Mouse (Mus musculus) retina, postnatal 1 day (tissue): ENCODE data around the gene Abca8b.
A peak's percentile ranks its signal among the peaks of the same experiment; 100 is the strongest.
"Not testable (repeated sequence)": the region's sequence is repeated elsewhere in the genome, so short reads cannot be mapped to it uniquely, and the experiment has no call there.

Experiments
- DNase-seq: peaks from one replicate; pipeline ENCODE4 v3.0.0-alpha.2; 2012

The Abca8b gene

DNA sequence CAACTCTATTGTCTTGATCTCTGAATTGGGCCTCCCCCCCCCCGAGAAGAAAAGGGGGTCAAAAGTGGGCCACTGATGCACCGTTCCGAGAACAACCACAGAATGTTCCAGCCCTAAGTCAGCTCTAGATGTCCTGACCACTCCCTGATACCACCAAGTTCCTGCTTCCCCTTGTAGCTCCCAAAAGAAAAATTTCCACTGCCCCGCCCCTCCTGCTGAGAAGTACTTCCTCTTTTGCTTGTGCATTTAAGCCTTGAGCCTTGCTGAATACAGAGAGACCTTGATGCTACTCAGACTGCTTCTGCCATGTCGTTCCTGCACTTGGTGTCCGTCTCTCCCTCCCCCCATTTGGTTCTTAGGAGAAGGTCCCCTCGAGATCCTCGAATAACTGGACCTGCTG lies 82.5 kb downstream of the Abca8b start:
- not testable (repeated sequence) for DNase-seq

DNA sequence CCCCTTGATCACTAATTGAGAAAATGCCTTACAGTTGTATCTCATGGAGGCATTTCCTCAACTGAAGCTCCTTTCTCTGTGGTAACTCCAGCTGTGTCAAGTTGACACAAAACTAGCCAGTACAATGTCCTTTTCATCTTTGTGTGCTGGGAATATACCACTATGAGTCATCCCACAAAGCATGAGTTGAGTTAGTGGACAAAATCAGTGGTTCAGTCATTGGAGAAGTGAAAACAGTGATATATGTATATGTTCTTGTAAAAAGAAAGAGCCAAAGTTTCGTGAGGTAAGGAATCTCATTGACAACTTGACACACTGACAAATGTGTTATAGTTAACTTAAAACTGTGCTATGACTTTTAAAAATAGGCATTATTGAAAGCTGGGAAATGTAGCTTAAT lies 83.5 kb downstream of the Abca8b start:
- not testable (repeated sequence) for DNase-seq

DNA sequence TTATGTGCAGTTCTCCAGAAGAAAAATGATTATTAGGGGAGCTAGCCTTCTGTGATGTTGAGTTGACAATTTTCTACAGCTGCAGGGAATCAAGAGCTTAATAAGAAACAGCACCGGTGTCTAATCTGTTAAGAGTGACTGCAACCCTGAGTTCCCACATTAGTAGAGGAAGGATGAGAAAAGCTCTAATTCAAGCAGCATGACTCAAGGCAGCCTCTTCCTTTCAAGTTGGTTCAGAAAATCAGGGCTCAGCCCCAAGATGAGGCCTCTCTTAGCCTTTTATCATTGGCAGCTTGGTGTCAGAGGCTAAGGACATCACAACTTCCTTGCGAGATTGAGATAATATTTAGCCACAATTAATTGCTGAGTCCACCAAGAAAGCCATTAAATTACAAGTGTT lies 85.8 kb downstream of the Abca8b start:
- DNase-seq = no peak

DNA sequence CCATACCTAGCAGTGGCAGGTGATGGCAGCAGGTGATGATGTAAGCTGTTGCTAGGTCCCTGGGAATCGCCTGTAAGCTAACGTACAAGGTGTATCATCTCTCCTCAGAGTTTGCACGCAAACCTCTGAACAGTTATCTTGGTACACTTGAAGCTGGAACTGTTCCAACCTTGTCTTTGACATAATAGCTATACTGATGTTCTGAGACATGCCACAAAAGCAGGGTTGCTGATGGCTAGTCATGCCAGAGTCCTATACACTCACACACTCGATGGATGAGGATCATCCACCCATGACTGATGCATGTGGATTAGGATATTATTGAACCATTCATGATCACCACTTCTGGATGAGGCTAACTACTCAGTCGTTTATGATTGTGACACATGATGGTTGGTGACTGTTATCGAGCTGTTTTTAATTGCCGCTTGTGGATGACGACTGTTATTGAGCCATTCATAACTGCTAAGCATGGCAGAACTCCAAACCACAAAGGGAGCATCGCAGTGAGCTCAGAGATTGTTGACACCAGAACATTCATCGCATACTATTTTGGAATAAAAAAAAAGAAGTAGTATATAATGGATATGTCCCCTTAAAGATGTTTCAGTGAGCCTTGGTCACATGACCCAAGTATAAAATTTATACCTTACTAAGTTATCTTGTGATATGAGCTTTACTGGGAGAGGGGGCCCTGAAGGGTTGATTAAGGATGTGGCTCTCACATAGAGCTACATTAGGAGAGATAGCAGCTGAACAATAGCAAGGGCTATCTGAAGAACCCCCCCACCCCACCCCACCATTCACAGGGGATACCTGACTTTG lies 87.2 kb downstream of the Abca8b start:
- no peak for DNase-seq

DNA sequence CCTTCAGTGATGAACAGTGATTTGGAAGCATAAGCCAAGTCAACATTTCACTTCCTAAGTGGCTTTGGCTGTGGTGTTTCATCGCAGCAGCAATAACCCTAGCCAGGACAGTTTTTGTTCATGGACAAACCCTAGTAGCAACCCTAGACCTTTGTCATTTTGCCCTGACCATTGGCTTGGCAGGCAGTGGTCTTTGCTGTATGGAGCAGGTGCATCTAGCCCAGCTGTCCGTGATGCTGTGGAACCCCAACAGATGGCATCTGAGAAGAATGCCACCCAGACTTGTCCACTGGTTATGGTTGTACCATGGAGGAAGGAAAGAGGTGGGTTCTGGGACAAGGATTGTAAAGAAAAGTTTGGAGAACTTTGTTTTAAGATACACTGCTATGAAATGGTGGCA lies 88.1 kb downstream of the Abca8b start:
- no peak for DNase-seq

DNA sequence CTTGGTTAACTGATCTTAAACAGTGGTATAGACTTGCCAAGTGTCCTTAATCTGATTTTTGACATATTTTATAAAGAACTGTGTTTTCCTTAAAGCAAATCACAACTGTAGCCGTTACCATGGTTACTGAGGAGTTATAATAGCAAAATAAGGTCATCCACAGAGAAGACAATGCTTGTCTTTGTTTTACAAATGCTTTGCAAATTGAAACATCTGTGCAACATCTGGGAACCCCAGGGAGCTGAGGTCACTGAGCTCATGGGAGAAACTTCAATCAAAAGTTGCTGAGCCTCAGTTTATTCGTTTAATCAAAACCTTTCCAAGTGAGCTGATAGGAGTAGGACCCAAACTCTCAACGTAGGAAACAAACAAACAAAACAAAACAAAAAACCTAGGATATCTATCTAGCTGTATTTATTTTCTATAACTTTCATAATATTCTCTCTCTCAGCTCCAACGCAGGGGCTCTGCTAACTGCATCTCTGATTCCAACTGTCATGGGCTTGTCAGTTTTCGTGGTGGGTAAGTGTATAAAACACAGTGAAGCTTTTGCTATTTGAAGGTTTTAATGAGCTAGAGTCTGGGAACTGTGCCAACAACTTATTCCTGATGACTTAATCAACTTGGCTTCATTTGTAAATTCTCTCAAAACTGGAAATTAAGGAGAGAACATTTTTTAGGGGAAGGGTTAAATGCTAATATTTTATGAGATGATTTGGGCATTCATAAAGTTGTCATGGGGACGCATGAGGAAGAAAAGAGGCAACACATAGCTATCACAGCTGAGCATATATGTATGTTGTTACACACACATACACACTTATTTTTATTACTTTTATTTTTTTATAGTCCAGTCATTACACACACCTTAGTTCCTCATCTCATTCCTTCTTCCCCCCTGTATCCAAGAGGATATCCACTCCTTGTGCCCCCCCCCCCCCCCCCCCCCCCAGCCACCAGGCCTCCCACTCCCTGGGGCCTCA lies 92.7 kb downstream of the Abca8b start:
- peak; percentile 90 for DNase-seq

DNA sequence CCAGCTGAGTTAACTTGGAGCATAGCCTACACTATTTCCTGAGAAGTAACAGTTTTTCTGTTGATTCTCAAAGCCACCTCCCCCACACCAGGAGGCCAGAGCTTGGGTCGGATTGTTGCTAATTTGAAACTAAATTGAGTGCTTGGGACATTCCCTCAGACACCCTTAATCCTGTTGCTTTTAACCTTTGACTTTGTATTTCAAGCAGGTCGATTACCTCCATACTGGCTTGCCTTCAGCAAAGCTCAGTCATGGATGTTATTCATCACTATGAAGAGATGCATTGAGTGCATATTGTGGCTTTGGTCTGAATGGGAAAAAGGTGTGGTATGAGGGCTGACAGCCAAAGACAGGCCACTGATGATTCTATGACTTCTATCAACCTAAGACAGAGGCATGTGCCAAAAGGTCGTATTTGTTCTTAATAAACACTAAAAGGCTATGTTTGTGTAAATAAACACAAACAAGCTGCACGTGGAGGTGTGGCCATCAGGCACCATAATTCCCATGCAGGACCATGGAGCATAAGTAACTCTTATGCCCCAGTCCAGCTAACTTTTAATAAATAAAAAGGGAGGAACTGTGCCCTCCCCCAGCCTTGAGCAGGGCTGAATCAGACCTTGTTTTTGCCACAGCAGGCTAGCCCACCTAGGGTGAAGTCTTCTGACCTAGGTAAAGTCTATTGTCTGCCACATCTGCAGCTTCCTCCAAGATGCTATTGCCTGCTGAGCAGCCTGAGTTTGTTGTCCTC lies 95.0 kb downstream of the Abca8b start:
- DNase-seq = no peak

DNA sequence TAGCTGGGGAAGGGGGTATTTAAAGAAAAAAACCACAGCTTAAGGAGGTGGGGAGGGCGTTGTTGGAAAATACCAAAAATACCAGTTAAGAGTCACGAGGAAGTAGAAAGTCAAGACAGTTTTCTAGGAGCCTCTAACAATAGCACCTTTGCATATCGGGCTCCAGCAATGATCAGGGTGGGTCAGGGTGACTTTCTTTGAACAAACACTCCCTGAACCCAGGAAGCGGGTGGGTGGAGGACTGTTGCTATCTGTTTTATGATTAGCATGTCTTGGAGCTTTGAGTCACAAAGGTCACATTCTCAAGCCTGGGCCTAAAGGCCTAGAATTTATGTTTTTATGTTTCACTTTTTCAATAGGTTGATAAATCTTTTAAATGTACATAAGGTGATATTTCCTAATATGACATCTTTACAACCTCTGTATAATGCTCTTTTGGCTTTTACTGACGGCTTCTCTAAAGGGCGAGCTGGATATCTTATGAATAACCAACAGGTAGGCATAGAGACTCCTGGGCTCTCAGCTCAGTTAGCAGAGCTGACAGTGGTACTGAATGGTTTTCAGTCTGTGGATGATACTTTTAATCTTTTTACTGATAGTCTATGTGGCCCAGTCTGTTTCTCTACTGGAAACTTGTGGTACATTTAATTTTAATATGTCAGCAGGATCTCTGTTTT lies 96.7 kb downstream of the Abca8b start:
- DNase-seq = no peak

DNA sequence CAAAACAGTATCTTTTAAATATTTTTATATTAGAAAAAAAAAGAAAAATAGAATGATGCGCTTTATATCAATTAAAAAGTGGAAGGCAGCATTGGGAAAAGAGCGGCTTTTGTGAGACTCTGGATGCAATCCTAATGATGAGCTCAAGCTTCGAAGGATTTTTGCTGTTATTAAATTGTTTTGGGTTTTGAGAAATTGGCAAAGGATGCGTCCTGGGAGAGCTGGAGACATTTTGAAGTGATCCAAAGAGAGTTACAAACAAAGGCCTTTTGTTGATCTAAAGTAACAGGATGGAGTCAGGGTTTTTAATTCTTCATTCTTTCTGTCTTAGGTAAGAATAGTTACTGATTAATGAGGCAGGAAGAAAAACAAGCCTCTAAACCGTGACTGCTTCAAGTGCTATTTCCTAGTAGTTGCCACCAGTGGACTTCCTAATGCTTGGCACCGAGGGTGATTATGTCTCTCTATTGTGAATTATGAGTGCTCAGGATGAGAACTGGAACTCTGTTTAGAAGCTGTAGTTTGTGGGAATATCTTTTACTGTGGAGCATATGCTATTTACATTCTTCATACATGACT lies 99.6 kb downstream of the Abca8b start:
- DNase-seq = no peak

DNA sequence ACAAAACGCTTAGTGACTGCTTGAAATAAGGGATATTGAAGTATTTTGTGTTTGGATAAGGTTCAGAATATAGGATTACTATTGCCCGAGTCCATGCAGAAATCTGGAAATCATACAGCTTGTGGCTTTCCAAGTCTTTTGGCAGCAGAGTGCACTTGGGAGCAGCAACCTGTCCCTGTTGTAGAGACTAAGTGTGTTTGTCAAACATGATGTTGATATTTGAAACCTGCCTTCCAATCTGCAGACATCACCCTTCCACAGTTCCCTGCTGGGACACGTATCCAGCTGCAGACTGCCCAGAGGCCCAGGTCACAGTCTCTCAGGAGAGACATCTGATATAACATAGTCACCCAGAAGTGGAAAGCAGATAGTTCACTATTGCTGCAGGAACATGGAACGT lies 100.1 kb downstream of the Abca8b start:
- DNase-seq = no peak

DNA sequence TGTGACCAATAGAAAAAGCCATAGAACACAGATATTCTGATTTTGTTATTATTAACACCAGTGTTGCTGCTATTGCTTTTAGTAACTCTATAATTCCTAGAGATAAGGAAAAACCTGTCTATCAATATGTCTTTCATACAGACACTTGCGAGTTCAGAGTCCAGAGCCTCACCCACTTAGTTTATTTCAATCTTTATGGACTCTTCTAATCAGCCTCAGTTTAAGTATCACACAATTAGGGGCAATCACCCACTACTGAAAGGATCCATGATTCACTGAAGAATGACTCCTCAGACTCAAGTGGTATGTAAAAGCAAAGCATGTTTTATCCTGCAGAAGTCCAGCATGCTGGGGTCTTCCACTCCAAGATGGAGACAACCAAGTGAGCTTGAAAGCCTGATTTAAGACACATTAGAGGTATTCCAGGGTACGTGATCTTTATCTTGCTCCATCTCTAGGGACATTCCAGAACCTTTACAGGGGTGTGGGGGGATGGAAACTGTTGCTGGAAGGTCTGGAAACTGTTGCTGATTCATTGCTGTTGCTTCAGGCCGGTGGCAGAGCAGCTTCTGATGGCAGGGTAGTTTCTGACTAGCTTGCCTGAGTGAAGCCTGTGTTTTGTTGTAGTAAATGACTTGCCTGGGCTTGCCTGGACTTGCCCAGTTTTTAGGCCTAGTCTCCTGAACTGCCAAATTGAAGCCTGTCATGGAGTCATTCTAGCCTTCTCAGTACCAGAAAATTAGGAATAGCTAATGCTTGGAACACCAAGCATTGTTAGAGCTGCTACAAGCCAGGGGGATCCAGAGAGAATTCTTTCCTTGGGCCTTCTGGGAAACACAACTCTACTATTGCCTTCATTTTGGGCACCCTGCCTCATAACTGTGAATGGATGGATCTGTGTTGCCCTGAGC lies 101.5 kb downstream of the Abca8b start:
- no peak for DNase-seq

DNA sequence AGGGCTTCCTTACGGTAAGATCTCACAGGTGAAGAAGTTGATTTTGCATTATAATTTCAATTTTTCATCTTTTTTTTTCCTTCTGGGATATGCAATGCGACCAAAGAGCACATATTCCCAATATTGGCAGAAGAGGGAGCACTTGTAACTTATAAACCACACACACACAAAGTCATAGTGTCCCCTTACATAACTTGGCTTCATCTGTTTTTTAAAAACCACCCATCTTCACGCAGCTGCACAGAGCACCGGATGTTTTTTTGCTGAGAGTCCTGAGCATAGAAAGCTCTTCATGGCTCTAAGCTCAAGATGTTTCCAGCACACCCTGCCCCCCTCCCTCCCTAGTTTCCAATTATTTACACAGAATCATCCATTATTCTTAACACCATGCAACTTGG lies 103.7 kb downstream of the Abca8b start:
- DNase-seq = no peak

DNA sequence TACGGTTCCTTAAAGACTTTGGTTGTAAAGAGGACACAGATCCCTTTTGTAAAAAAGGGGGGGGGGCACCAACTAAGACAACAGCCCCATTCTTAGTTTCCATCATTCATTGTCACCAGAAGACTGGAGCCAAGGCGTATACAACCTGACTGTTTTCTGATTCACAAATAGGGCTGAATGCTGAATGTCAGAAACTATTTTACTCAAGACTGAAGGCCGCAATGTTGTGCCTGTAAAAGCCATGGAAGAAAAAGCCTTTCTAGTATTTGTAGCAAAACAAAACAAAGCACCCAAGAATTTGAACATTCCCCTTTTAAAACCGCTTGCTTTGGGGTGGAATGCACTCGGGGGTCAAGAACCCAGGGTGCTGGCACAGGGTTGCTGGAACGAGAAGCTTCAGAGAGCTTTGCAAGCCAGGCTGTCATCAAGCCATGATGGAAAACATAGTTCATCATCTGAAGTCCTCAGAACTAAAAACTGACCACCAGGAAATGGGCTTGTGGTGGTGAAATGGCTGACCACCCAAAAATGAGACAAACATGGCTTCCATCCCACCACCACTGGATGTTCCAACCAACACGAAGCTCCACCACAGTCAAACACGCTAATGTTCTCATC lies 104.2 kb downstream of the Abca8b start:
- DNase-seq = no peak

DNA sequence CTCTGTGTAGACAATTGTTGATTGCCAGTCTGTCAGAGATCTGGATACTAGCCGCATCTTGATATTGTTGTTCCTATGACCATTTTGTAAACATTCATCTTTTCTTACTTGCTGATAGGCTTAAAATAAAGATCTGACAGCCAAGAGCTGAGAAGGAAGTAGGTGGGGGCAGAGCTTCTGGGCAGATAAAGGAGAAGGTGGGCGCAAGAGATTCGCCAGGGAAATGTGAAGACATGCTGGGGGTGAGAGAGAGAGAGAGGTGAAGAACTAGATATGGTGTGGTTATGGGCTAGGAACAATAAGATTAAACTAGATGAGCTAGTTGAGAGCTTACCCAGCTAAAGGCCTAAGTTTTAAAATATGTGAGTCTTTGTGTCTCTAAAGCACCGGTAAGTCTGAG lies 106.0 kb downstream of the Abca8b start:
- no peak for DNase-seq

DNA sequence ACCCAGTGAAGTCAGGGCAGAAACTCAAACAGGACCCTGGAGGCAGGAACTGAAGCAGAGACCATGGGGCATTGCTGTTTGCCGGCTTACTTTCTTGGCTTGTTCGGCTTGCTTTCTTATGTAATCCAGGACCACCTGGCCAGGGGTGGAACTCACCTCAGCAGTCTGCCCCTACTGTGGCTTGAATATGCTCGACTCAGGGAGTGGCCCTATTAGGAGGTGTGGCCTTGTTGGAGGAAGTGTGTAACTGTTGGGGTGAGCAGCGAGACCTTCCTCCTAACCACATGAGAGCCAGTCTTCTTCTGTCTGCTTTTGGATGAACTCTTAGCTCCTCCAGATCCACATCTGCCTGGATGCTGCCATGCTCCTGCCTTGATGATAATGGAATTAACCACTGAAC lies 108.9 kb downstream of the Abca8b start:
- DNase-seq = no peak

DNA sequence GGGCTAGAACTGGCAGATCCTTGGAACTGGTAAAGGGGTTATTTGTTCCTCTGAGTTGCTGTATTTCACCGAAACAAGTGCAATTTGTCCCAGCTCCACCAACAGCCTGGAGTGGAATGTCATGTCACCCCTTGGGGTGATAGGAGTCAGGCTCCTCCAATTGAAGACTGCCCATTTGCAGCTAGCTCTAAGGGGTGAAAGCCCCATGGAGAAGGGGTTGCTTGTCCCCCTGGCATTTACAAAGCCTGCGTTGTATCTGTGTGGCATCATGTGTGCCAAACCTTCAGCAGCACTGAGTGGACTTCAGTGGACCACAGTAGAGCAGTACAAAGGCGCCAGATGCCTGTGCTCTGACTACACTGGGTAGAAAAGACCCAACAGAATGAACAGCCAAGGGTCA lies 110.1 kb downstream of the Abca8b start:
- DNase-seq = no peak

DNA sequence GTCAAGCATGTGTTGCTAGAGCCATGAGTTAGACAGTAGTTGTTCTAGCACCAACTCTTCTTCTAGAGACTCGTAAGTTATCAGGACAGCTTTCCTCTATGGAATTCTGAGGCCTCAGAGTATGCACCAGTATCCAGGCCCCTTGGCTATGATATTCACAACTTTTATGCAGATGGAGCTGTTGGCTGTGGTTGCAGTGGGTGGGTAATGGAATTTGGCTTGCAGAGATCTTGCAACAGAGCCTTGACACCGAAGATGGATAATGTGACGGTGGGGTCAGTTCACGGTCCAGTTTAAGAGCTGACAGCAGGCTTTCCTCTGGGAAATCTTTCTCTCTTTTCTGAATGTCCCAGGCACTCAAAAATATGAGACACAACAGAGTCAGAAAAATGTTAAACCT lies 110.8 kb downstream of the Abca8b start:
- DNase-seq = no peak

DNA sequence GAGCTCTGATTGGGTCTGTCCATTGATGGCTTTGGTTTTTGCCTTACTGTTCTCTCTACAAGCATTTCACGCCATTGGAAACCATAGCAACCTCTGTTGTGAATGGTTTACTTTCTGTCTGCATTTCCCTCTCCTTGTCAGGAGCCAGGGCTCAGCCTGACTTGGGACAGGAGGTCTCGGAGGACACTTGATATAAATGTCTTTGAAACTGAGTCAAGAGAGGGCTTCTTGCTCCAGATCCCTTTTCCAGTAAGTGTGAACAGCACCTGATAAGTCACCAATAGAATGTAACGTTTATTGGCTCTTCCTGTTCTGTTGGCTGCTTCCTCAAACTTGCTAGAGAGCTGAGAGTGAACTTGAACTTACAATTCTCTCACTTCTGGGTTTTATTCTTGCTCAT lies 111.5 kb downstream of the Abca8b start:
- no peak for DNase-seq
